Mouse (Mus musculus): ENCODE data around the gene E130309D02Rik. TPM values are rescaled to one million over a fixed set of nuclear protein-coding genes. Genes with fewer than 3 reads are reported as not detected.
A peak's percentile ranks its signal among the peaks of the same experiment; 100 is the strongest.

E130309D02Rik gene
- polyA plus RNA-seq, 1 experiment from 2014 or later: 37.8 TPM

DNA sequence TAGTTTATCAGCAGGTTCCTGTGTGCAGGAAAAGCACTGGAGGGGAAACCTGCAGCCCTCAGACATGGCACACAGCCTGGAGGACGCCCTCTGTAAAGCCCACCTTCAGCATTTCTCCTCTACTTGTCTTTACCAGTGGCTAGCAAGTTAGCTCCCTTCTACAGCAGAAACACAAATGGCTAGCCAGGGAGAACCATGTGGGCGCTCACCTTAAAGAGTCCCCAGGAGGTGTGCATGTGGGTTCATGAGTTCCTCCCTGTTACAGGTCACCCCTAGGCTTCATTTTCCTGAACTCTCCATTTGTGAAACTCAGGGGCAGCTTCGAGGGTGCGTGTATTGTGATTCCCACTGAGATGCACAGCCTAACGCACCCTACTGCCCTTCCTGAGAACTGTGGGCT, 59.4 kb downstream of the E130309D02Rik start:
- 77% methylated on average over 5 of the region's 5 CpGs for WGBS
- Histone ChIP-seq H3K36me3 (peaks cover 96% of the 10 kb centered on the region), H3K9ac (no peak overlapping the region), H3K27ac (no peak overlapping the region), H3K4me2 (replicated peaks) (no peak overlapping the region), H3K27me3 (peaks cover 82% of the 10 kb centered on the region), H3K9me3 (no peaks in the 10 kb centered on the region), H3K4me3 (no peak overlapping the region), H3K4me1 (peaks cover 22% of the 10 kb centered on the region)
- ATAC-seq (ENCODE audit: low FRiP score, low read depth): no peak

- no peaks in the 10 kb centered on the region for H3K9me3 ChIP-seq
- H3K36me3 ChIP-seq: peaks cover 89% of the 10 kb centered on the region
- no peak for ATAC-seq (ENCODE audit: low FRiP score, low read depth)
- peaks cover 86% of the 10 kb centered on the region for H3K27me3 ChIP-seq
- no peak overlapping the region for H3K27ac ChIP-seq
- peaks cover 22% of the 10 kb centered on the region for H3K4me1 ChIP-seq
- peak overlapping the region; percentile 47; the same call in 1 of the 2 replicates for H3K4me3 ChIP-seq
- no peak overlapping the region for H3K4me2 ChIP-seq (replicated peaks)
- no peak overlapping the region for H3K9ac ChIP-seq
- 20% methylated on average over 24 of the region's 24 CpGs for WGBS
Measured at GRCm38 (mm10) chr5:143255131-143255519, 60.0 kb downstream of the E130309D02Rik start.

- H3K4me2 ChIP-seq (replicated peaks): peak overlapping the region; percentile 84
- peaks cover 84% of the 10 kb centered on the region for H3K36me3 ChIP-seq
- no peak for ATAC-seq (ENCODE audit: low FRiP score, low read depth)
- peaks cover 22% of the 10 kb centered on the region for H3K4me1 ChIP-seq
- no peak overlapping the region for H3K9ac ChIP-seq
- 9% methylated on average over 66 of the region's 66 CpGs for WGBS
- peak overlapping the region; percentile 47; the same call in 1 of the 2 replicates for H3K4me3 ChIP-seq
- no peaks in the 10 kb centered on the region for H3K9me3 ChIP-seq
- H3K27ac ChIP-seq: no peak overlapping the region
- H3K27me3 ChIP-seq: peaks cover 91% of the 10 kb centered on the region
Measured at GRCm38 (mm10) chr5:143254487-143255130, 60.6 kb downstream of the E130309D02Rik start.

DNA sequence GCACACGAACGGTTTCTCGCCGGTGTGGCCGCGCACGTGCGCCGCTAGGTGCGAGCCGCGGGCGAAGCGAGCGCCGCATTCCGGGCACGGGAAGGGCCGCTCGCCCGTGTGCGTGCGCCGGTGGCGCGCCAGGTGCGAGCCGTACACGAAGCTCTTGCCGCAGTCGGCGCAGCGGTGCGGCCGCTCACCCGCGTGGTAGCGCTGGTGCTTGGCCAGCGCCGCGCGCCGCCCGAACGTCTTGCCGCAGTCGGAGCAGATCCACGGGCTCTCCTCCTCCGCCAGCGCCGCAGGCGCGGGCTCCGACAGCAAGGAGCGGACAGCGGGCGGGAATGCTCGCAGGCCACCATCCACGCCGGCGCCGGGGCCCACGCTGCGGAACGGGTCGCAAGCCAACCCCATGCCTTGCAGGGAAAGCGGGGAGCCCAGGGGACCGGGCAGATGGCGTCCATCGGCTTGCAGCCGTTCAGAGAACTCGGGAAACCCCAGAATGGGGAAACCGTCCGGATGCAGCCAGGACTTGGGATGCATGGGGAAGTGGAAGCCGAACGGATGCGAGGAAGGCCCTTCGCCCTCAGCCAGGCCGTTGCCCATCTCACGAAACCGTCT, 61.2 kb downstream of the E130309D02Rik start:
- ATAC-seq (ENCODE audit: low FRiP score, low read depth): peak; percentile 17; the same call in 1 of the 2 replicates
- Histone ChIP-seq H3K27me3 (peaks cover 90% of the 10 kb centered on the region), H3K9me3 (no peaks in the 10 kb centered on the region), H3K4me1 (peaks cover 22% of the 10 kb centered on the region), H3K4me3 (peak overlapping the region; percentile 47), H3K36me3 (peaks cover 82% of the 10 kb centered on the region), H3K4me2 (replicated peaks) (peak overlapping the region; percentile 84), H3K27ac (no peak overlapping the region), H3K9ac (peak overlapping the region; percentile 57)
- 4% methylated on average over 68 of the region's 81 CpGs for WGBS

DNA sequence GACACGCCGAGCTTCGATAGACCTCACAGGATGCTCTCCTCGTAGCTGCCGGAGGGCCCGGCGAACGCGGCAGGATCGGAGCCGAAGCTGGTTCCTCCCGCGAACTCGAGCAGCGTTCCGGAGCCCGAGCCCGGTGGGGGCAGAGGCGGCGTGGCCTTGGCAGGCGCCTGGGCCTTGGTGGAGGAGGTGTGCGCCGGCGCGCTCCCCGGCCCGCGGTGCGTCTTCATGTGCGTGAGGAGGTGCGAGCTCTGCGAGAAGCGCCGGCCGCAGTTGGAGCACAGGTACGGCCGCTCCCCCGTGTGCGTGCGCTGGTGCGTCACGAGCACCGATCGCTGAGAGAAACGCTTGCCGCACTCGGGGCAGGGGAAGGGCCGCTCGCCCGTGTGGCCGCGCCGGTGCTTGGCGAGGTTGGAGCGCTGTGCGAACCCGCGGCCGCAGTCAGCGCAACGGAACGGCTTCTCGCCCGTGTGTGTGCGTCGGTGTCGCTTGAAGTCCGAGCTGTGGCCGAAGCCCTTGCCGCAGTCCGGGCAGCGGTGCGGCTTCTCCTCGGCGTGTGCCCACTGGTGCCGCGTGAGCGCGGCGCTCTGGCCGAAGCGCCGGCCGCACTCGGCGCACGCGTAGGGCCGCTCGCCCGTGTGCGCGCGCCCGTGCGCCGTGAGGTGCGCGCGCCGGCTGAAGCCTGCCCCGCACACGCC, 61.8 kb downstream of the E130309D02Rik start:
- peak; percentile 20 for ATAC-seq (ENCODE audit: low FRiP score, low read depth)
- peak overlapping the region; percentile 84 for H3K4me2 ChIP-seq (replicated peaks)
- no peaks in the 10 kb centered on the region for H3K9me3 ChIP-seq

DNA sequence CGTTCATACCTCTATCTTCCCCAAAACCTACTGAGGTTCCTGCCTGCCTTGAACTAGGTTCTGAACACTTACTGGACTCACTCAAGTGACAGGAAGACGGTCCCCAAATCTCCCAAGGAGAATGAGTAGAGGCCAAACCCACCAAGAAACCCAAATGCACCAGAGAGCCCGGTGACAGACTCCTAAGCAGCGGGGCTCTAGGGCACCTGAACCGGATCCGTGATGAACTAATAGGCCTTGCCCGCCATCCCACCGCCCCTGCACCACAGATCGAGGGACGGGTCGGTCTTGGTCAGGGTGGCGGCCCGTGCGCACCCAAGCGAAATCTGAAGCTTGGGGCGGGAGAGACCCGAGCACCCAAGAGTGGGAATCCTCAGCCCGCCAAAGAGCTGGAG, 62.4 kb downstream of the E130309D02Rik start:
- H3K36me3 ChIP-seq: peaks cover 82% of the 10 kb centered on the region
- no peak for ATAC-seq (ENCODE audit: low FRiP score, low read depth)
- no peaks in the 10 kb centered on the region for H3K9me3 ChIP-seq
- peaks cover 22% of the 10 kb centered on the region for H3K4me1 ChIP-seq
- no peak overlapping the region for H3K27ac ChIP-seq
- H3K4me2 ChIP-seq (replicated peaks): peak overlapping the region; percentile 84
- WGBS: 24% methylated on average over 18 of the region's 18 CpGs
- H3K9ac ChIP-seq: no peak overlapping the region
- peaks cover 78% of the 10 kb centered on the region for H3K27me3 ChIP-seq
- H3K4me3 ChIP-seq: peak overlapping the region; percentile 47

More for the DNA sequence above, 61.8 kb downstream of the E130309D02Rik start:
- Histone ChIP-seq H3K27me3 (peaks cover 84% of the 10 kb centered on the region), H3K27ac (no peak overlapping the region), H3K4me3 (peak overlapping the region; percentile 47), H3K9ac (peak overlapping the region; percentile 57), H3K4me1 (peaks cover 22% of the 10 kb centered on the region), H3K36me3 (peaks cover 82% of the 10 kb centered on the region)
- WGBS: 1% methylated on average over 101 of the region's 103 CpGs

DNA sequence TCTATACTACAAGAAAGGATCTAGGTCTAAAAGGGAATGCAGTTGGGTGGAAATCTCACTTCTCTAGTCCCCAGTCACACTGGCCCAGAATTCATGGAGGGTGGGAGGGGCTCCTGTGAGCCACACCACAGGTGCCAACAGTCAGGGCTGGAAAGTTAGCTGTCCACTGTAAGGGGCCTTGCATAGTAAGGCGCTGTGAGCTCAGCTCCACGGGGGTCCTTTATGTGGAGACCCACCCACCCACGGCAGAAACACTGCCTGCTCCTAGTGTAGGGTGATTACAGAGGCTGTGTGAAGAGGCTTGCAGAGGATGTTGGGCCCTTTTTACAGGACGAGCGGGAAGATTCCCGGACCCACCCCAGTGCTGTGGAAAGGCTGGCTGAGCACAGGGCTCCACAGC, 63.1 kb downstream of the E130309D02Rik start:
- peaks cover 22% of the 10 kb centered on the region for H3K4me1 ChIP-seq
- H3K27ac ChIP-seq: no peak overlapping the region
- ATAC-seq (ENCODE audit: low FRiP score, low read depth): no peak
- peaks cover 82% of the 10 kb centered on the region for H3K36me3 ChIP-seq
- no peak overlapping the region; the same call in 1 of the 2 replicates for H3K4me3 ChIP-seq
- no peak overlapping the region for H3K9ac ChIP-seq
- 53% methylated on average over 6 of the region's 6 CpGs for WGBS
- H3K9me3 ChIP-seq: no peaks in the 10 kb centered on the region
- peaks cover 71% of the 10 kb centered on the region for H3K27me3 ChIP-seq
- no peak overlapping the region for H3K4me2 ChIP-seq (replicated peaks)

Other genes starting within 250 kb of the E130309D02Rik start
- gene Rnf216, start 202.4 kb downstream of the E130309D02Rik start, polyA plus RNA-seq (2015; fragmentation: Nextera tagmentation; extraction: Ambion mirVana): 45.7 and 49.4 TPM in 2 replicates
- 0.05 TPM in 2 replicates for gene Olfr718-ps1, start 167.8 kb downstream of the E130309D02Rik start, polyA plus RNA-seq (2015; fragmentation: Nextera tagmentation; extraction: Ambion mirVana)
- 17.7 and 17.9 TPM in 2 replicates for gene Rbak, start 134.6 kb downstream of the E130309D02Rik start, polyA plus RNA-seq (2015; fragmentation: Nextera tagmentation; extraction: Ambion mirVana)
- gene Spdye4b, start 134.3 kb downstream of the E130309D02Rik start, polyA plus RNA-seq (2015; fragmentation: Nextera tagmentation; extraction: Ambion mirVana): not detected in 2 replicates
- not detected in 2 replicates for gene Spdye4a, start 88.5 kb downstream of the E130309D02Rik start, polyA plus RNA-seq (2015; fragmentation: Nextera tagmentation; extraction: Ambion mirVana)
- gene Zfp12, start 80.2 kb downstream of the E130309D02Rik start, polyA plus RNA-seq (2015; fragmentation: Nextera tagmentation; extraction: Ambion mirVana): 20.3 and 21.5 TPM in 2 replicates
- gene Zfp316, start 45.3 kb downstream of the E130309D02Rik start, polyA plus RNA-seq (2015; fragmentation: Nextera tagmentation; extraction: Ambion mirVana): 4.3 and 4.4 TPM in 2 replicates
- 0.28 and 0.33 TPM in 2 replicates for gene Zfp853, start 21.7 kb downstream of the E130309D02Rik start, polyA plus RNA-seq (2015; fragmentation: Nextera tagmentation; extraction: Ambion mirVana)
- 84.4 and 94.9 TPM in 2 replicates for gene Zdhhc4, start 13.9 kb upstream of the E130309D02Rik start, polyA plus RNA-seq (2015; fragmentation: Nextera tagmentation; extraction: Ambion mirVana)
- 0.68 and 0.78 TPM in 2 replicates for gene Grid2ip, start 42.0 kb upstream of the E130309D02Rik start, polyA plus RNA-seq (2015; fragmentation: Nextera tagmentation; extraction: Ambion mirVana)
- gene Kdelr2, start 88.5 kb upstream of the E130309D02Rik start, polyA plus RNA-seq (2015; fragmentation: Nextera tagmentation; extraction: Ambion mirVana): 433 and 435 TPM in 2 replicates
- 9.6 TPM in 2 replicates for gene Daglb, start 149.2 kb upstream of the E130309D02Rik start, polyA plus RNA-seq (2015; fragmentation: Nextera tagmentation; extraction: Ambion mirVana)
- gene Rac1, start 212.7 kb upstream of the E130309D02Rik start, polyA plus RNA-seq (2015; fragmentation: Nextera tagmentation; extraction: Ambion mirVana): 433 and 450 TPM in 2 replicates

All from limb, embryonic 13.5 days (tissue).